Mouse (Mus musculus) spleen, adult 2 months (tissue): ENCODE data around the gene Phkb. TPM values are rescaled to one million over a fixed set of nuclear protein-coding genes. Genes with fewer than 3 reads are reported as not detected.
"Not testable (repeated sequence)": the region's sequence is repeated elsewhere in the genome, so short reads cannot be mapped to it uniquely, and the experiment has no call there.

Source experiments
- DNase-seq, 2 experiments: peaks; one replicate each; pipeline versions ENCODE4 v3.0.0 to v3.0.0-alpha.2; 2012 to 2021; ENCODE audit warnings: low spot score in 2 of 2, low read depth in 1 of 2
- H3K27ac ChIP-seq: fragments of 200-500 bp; 2 replicates; pipeline ENCODE4 v1.5.1; 2012; ENCODE audit warnings: low read length, inconsistent platforms; ENCODE audit not compliant: insufficient read depth
- H3K27me3 ChIP-seq: fragments of 200-500 bp; 2 replicates; pipeline ENCODE4 v1.6.1; 2012; ENCODE audit warnings: mild to moderate bottlenecking, moderate library complexity, low read length, inconsistent platforms; ENCODE audit not compliant: control insufficient read depth, insufficient read depth
- H3K36me3 ChIP-seq: fragments of 200-500 bp; 2 replicates; pipeline ENCODE4 v1.6.1; 2012; ENCODE audit warnings: mild to moderate bottlenecking, low read length, inconsistent platforms; ENCODE audit not compliant: control insufficient read depth, insufficient read depth
- H3K4me1 ChIP-seq: fragments of 200-500 bp; 2 replicates; pipeline ENCODE4 v1.6.1; 2011; ENCODE audit warnings: inconsistent platforms; ENCODE audit not compliant: control insufficient read depth, insufficient read depth, insufficient read length
- H3K4me3 ChIP-seq: fragments of 200-500 bp; 2 replicates; pipeline ENCODE4 v1.5.1; 2011; ENCODE audit warnings: mild to moderate bottlenecking, inconsistent platforms; ENCODE audit not compliant: insufficient read depth, insufficient read length; ENCODE audit errors: extremely low read depth
- CTCF ChIP-seq: fragments of 200-500 bp; IDR thresholded peaks from 2 replicates; pipeline ENCODE4 v1.5.1; 2011; ENCODE audit warnings: mild to moderate bottlenecking, inconsistent platforms; ENCODE audit not compliant: insufficient read depth, insufficient read length, insufficient replicate concordance; ENCODE audit errors: extremely low read depth
- POLR2A ChIP-seq: fragments of 200-500 bp; IDR thresholded peaks from 2 replicates; pipeline ENCODE4 v1.6.1; 2011; ENCODE audit warnings: low read depth, low read length, inconsistent platforms
- WGBS: fragments of 180-500 bp; shearing (Covaris S2); methylation state at CpG from one replicate; pipeline ENCODE4 v1.1.7; 2018; 5-methylcytosine and 5-hydroxymethylcytosine counted together
- polyA plus RNA-seq: library from polyadenylated mRNA; depleted of rRNA; stranded (reverse); fragments of >200 nt; gene quantifications from 2 replicates; pipeline ENCODE4 v1.2.3, GENCODE M21; 2012

The Phkb gene
- polyA plus RNA-seq, 1 experiment: 3.1 TPM

DNA sequence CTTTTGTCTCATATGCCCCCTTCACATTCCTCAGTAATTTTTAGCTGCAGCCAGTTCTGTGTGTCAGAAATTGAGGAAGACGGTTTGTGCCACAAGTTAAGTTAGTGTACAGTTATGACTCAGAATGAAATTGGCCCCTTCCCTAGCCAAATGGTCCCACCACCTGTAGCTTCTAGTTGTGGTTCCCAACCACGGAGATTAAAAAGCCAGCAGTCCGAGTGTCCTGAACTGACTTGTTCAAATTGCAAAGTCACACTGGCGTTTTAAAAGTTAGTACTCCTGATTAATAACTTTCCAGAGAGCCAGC is 683 bp downstream of the Phkb start:
- no peak for DNase-seq
- Histone ChIP-seq H3K4me3 (peak overlapping the region; percentile 71), H3K27ac (no peak overlapping the region), H3K36me3 (no peaks in the 10 kb centered on the region; the same call in 1 of the 2 replicates), H3K4me1 (0 out of 2 replicates have a peak, but pooled peaks cover 2% of the 10 kb centered on the region), H3K27me3 (no peaks in the 10 kb centered on the region)
- TF ChIP-seq POLR2A (no peak), CTCF (no peak)
- 3% methylated on average over 4 of the region's 4 CpGs for WGBS

DNA sequence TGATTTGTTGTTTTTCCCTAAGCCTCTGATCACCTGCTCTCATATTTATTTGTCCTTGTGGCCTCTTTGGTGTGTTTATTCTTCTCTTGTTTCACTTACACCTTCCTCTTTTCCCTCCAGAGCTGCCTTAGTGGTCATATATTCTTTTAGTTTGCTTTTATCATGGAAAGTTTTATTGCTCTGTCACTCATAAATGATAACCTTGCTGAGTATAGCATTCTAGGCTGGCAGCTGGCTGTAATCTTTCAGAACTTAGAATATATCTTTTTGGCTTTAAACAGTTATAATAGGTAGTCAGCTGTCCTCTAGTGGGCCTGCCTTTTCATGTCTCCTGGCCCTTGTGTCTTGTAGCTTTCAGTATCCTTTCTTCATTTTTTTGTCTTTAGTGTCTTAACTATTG is 5.1 kb downstream of the Phkb start:
- Histone ChIP-seq H3K27ac (no peak overlapping the region), H3K36me3 (no peaks in the 10 kb centered on the region; the same call in 1 of the 2 replicates), H3K4me3 (no peak overlapping the region), H3K4me1 (0 out of 2 replicates have a peak, but pooled peaks cover 2% of the 10 kb centered on the region), H3K27me3 (no peaks in the 10 kb centered on the region)
- no peak for DNase-seq
- no peak for TF ChIP-seq CTCF
- TF ChIP-seq POLR2A: no peak

GRCm38 (mm10) chr8:85854220-85855123 is 13.7 kb downstream of the Phkb start:
- Histone ChIP-seq H3K36me3 (no peaks in the 10 kb centered on the region; the same call in 1 of the 2 replicates), H3K4me3 (no peak overlapping the region), H3K4me1 (no peaks in the 10 kb centered on the region), H3K27ac (no peak overlapping the region), H3K27me3 (no peaks in the 10 kb centered on the region)
- no peak for DNase-seq
- TF ChIP-seq CTCF: no peak
- TF ChIP-seq POLR2A: no peak
- WGBS: 96% methylated on average over 19 of the region's 19 CpGs

DNA sequence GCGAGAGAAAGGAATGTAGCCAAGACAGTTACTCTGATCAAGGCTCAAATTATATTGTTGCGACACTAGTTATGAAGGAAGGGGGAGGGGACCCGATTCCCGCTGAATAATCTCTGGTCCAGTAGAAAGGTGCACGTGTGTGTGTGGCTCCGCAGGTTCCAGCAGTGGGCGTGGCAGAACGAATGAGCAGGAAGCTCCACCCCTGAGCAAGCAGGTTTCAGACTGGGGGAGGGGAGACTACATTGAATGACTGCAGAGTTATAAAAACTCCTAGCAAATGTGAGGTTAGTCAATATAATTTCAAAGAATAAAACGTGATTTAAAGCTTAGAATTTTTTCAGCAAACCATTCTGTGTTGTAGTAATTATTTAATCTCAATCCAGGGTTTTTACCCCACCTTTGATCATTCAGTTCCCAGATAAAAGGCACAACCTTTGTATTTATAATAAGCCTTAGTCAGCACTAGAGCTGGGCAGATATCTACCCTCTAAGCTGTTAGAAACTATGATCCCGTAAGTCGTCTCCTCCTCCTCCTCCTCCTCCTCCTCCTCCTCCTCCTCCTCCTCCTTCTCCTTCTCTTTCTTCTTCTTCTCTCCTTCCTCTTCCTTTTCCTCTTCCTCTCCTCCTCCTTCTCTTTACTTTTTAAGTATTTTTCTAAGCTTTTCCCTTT is 16.6 kb downstream of the Phkb start:
- not testable (repeated sequence) for H3K36me3 ChIP-seq, H3K27ac ChIP-seq, H3K4me1 ChIP-seq, DNase-seq, H3K27me3 ChIP-seq, H3K4me3 ChIP-seq
- WGBS: 63% methylated on average over 11 of the region's 11 CpGs

GRCm38 (mm10) chr8:85860612-85861011 is 19.9 kb downstream of the Phkb start:
- H3K27me3 ChIP-seq: no peaks in the 10 kb centered on the region
- no peak overlapping the region for H3K4me3 ChIP-seq
- H3K4me1 ChIP-seq: no peaks in the 10 kb centered on the region
- WGBS: 89% methylated on average over 5 of the region's 5 CpGs
- TF ChIP-seq POLR2A (no peak), CTCF (no peak)
- no peaks in the 10 kb centered on the region for H3K36me3 ChIP-seq
- no peak for DNase-seq
- H3K27ac ChIP-seq: no peak overlapping the region

DNA sequence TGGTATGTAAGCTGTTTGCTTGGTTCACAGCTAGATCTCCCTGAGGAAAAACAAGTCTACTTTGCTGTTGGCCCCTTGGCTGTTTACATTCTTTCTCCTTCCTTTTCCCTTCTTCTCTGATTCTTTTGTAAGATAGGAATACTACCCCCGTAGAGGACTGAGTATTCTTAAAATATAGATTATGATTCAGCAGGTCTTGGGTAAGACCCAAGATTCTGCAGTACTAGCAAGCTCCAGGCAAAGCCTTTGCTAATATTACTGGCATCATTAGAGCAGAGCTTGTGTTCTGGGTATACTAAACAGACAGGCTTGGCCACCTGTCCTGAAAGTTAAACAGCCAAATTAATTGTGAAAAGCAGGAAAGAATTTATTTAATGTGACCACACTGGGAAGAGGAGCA is 21.6 kb downstream of the Phkb start:
- no peak overlapping the region for H3K27ac ChIP-seq
- no peaks in the 10 kb centered on the region for H3K4me1 ChIP-seq
- no peaks in the 10 kb centered on the region for H3K36me3 ChIP-seq
- TF ChIP-seq POLR2A (no peak), CTCF (no peak)
- H3K4me3 ChIP-seq: no peak overlapping the region
- WGBS: 67% methylated on average over 1 of the region's 1 CpGs
- no peaks in the 10 kb centered on the region for H3K27me3 ChIP-seq
- no peak for DNase-seq

- no peaks in the 10 kb centered on the region for H3K27me3 ChIP-seq
- H3K4me1 ChIP-seq: no peaks in the 10 kb centered on the region
- H3K36me3 ChIP-seq: no peaks in the 10 kb centered on the region
- no peak overlapping the region for H3K27ac ChIP-seq
- no peak for DNase-seq
- no peak overlapping the region for H3K4me3 ChIP-seq
- TF ChIP-seq CTCF: no peak
- TF ChIP-seq POLR2A: no peak
- 81% methylated on average over 2 of the region's 2 CpGs for WGBS
Observed at GRCm38 (mm10) chr8:85871660-85872059, 30.9 kb downstream of the Phkb start.
